Mouse (Mus musculus) stomach, adult 2 months (tissue): Measurements from ENCODE around the gene Zfp90. TPM values are rescaled to one million over a fixed set of nuclear protein-coding genes. Genes with fewer than 3 reads are reported as not detected.

ENCODE experiments used
- polyA plus RNA-seq: library from polyadenylated mRNA; depleted of rRNA; stranded (reverse); fragments of >200 nt; gene quantifications from 2 replicates; pipeline ENCODE4 v1.2.3, GENCODE M21; 2012; rRNA removed

The Zfp90 gene
- polyA plus RNA-seq = 0.37 and 0.54 TPM in 2 replicates

GRCm38 (mm10) chr8:106415182-106415971, at the start of gene Zfp90:
TSS of gene Zfp90 (plus strand) at chr8:106415327.

Other genes starting within 250 kb of the Zfp90 start
- gene Slc7a6, start 246.5 kb upstream of the Zfp90 start, polyA plus RNA-seq = 3.8 and 7.7 TPM in 2 replicates
- gene Slc7a6os, start 204.4 kb upstream of the Zfp90 start, polyA plus RNA-seq = 5.6 and 10.4 TPM in 2 replicates
- 8.9 and 9.4 TPM in 2 replicates for gene Prmt7, start 204.4 kb upstream of the Zfp90 start, polyA plus RNA-seq
- gene Smpd3, start 77.3 kb upstream of the Zfp90 start, polyA plus RNA-seq = 42.3 and 45.5 TPM in 2 replicates
- not detected in 2 replicates for gene 6030452D12Rik, start 85.2 kb downstream of the Zfp90 start, polyA plus RNA-seq
- gene Cdh3, start 95.6 kb downstream of the Zfp90 start, polyA plus RNA-seq = 1.8 and 2.1 TPM in 2 replicates
- gene Gm10073, start 158.1 kb downstream of the Zfp90 start, polyA plus RNA-seq = 26.5 and 33.5 TPM in 2 replicates
- 91.5 and 121 TPM in 2 replicates for gene Cdh1, start 188.0 kb downstream of the Zfp90 start, polyA plus RNA-seq